Mouse (Mus musculus) embryonic facial prominence, embryonic 11.5 days (tissue): Measurements from ENCODE around the gene Tmem145. TPM values are rescaled to one million over a fixed set of nuclear protein-coding genes. Genes with fewer than 3 reads are reported as not detected.

Experiments
- ATAC-seq: fragments of 200-750 bp; cut with Nextera tagmentation; replicated peaks from 2 replicates; pipeline ENCODE4 v1.8.0; 2017; ENCODE audit warnings: low read depth; ENCODE audit not compliant: insufficient number of reproducible peaks, low FRiP score, low TSS enrichment
- DNase-seq: peaks from one replicate; pipeline ENCODE4 v3.0.0-alpha.2; 2015; ENCODE audit warnings: low spot score
- H3K27ac ChIP-seq: fragments of 300-500 bp; sonication (generic); replicated peaks from 2 replicates; pipeline ENCODE4 v1.5.1; 2014; ENCODE audit warnings: mild to moderate bottlenecking, low read depth, low read length, control low read depth
- H3K27me3 ChIP-seq: fragments of 300-500 bp; sonication (generic); 2 replicates; pipeline ENCODE4 v1.6.1; 2014; ENCODE audit warnings: mild to moderate bottlenecking, low read length, moderate library complexity, mixed read lengths; ENCODE audit not compliant: control insufficient read depth, insufficient read depth
- H3K36me3 ChIP-seq: fragments of 300-500 bp; sonication (generic); replicated peaks from 2 replicates; pipeline ENCODE4 v1.6.1; 2014; ENCODE audit warnings: low read depth, mild to moderate bottlenecking, low read length, moderate library complexity, mixed read lengths; ENCODE audit not compliant: control insufficient read depth, insufficient read depth
- H3K4me1 ChIP-seq: fragments of 300-500 bp; sonication (generic); 2 replicates; pipeline ENCODE4 v1.6.1; 2014; ENCODE audit warnings: low read length, mixed read lengths; ENCODE audit not compliant: control insufficient read depth, insufficient read depth
- H3K4me2 ChIP-seq: fragments of 300-500 bp; sonication (generic); 2 replicates; pipeline ENCODE4 v1.6.1; 2014; ENCODE audit warnings: low read depth, mild to moderate bottlenecking, control low read depth, low read length, moderate library complexity
- H3K4me3 ChIP-seq: fragments of 300-500 bp; sonication (generic); 2 replicates; pipeline ENCODE4 v1.5.1; 2014; ENCODE audit warnings: low read depth, low read length, control low read depth
- H3K9ac ChIP-seq: fragments of 300-500 bp; sonication (generic); replicated peaks from 2 replicates; pipeline ENCODE4 v1.6.1; 2014; ENCODE audit warnings: mild to moderate bottlenecking, control low read depth, low read length
- H3K9me3 ChIP-seq: fragments of 300-500 bp; sonication (generic); replicated peaks from 2 replicates; pipeline ENCODE4 v1.6.1; 2016; ENCODE audit warnings: mild to moderate bottlenecking, low read length, inconsistent platforms, mixed read lengths; ENCODE audit not compliant: control insufficient read depth
- WGBS: fragments of 180-500 bp; shearing (Covaris S2); extraction: QIAGEN DNeasy Blood & Tissue Kit; methylation state at CpG from one replicate; pipeline ENCODE4 v1.1.7; 2014; 5-methylcytosine and 5-hydroxymethylcytosine counted together
- polyA plus RNA-seq: library from polyadenylated mRNA; unstranded; fragments of >200 nt; fragmentation: Nextera tagmentation; extraction: Ambion mirVana; gene quantifications from 2 replicates; pipeline ENCODE4 v1.2.1, GENCODE M21; 2014

Tmem145 gene
- polyA plus RNA-seq, 1 experiment from 2014 or later, result 0.91 TPM

DNA sequence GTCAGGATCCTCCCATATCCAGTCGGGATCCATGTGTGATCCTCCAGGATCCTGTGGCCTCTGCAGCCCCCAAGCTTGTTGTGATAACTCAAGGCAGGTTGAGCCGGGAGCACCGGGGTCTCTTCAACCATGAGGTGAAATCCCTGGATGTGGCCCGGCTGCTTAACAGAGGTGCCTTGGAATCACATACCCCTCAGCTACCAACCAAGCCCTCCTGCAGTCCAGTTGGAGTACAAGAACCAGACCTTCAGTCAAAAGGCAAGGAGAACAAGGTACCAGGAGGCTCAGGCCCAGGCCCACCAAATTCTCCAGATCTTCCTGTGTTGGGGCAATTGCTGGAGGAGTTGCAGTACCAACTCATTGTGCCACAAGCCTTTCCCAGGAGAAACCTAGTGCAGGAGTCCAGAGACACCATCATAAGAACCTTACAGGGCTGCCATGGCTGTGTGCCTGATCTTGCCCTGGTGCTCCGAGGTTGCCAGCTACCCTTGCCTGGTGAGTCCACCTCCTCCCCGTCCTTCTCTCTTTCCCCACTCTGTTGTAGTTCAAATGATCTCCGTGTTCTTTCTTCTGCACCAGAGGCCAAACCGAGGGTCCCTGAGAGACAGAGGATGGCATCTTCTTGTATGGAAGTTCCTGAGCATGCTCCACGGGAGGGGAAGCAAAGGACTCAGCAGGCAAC, 2.8 kb upstream of the Tmem145 start:
- Histone ChIP-seq H3K27me3 (no peaks in the 10 kb centered on the region; the same call in 1 of the 2 replicates), H3K4me2 (no peak overlapping the region), H3K4me1 (peaks cover 2% of the 10 kb centered on the region; the same call in 1 of the 2 replicates), H3K9ac (no peak overlapping the region), H3K27ac (no peak overlapping the region), H3K9me3 (no peaks in the 10 kb centered on the region), H3K4me3 (no peak overlapping the region), H3K36me3 (no peaks in the 10 kb centered on the region)
- 61% methylated on average over 9 of the region's 9 CpGs for WGBS
- ATAC-seq (no peak), DNase-seq (no peak)

DNA sequence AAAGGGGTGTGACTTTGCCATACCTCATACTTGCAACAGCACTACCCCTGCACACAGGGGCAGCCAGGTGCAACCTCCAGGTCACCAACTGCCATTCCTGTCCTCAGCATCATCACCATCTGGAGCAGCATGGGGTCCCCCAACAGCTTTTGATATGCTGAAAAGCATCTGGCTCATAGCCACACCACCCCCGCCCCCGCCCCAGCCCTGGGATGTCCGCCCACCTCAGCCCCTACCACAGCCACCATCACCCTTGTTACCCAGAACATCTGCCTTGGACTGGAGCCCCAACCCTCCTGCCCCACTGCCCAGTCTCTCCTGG, 2.3 kb upstream of the Tmem145 start:
- peaks cover 2% of the 10 kb centered on the region; the same call in 1 of the 2 replicates for H3K4me1 ChIP-seq
- H3K9ac ChIP-seq, result no peak overlapping the region
- no peak overlapping the region for H3K27ac ChIP-seq
- DNase-seq, result no peak
- ATAC-seq, result no peak
- H3K36me3 ChIP-seq, result no peaks in the 10 kb centered on the region
- no peak overlapping the region for H3K4me3 ChIP-seq
- WGBS, result 89% methylated on average over 3 of the region's 3 CpGs
- no peaks in the 10 kb centered on the region for H3K9me3 ChIP-seq
- H3K4me2 ChIP-seq, result no peak overlapping the region
- H3K27me3 ChIP-seq, result no peaks in the 10 kb centered on the region; the same call in 1 of the 2 replicates

DNA sequence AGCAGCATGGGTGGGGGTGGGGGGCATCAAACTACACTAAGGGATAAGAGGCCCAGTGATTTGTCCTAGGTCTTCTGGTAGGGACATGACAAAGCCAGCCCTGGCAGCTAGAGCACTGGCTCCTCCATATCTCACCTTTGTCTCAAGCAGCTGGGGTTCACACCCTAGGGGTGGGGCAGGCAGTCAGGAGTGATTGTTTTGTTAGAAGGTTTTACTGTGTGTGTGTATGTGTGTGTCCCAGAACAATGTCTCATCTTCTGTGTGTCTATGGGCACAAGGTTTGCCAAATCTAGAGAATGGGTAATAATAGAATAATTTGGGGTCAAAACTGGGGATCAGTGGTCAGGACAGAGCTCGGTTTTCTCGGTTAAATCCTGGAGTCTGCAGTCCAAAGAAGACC, 425 bp upstream of the Tmem145 start:
- Histone ChIP-seq H3K4me1 (peaks cover 2% of the 10 kb centered on the region; the same call in 1 of the 2 replicates), H3K4me2 (peak overlapping the region; percentile 81), H3K9me3 (no peaks in the 10 kb centered on the region), H3K9ac (no peak overlapping the region; the same call in 1 of the 2 replicates), H3K36me3 (no peaks in the 10 kb centered on the region), H3K27ac (no peak overlapping the region), H3K27me3 (no peaks in the 10 kb centered on the region; the same call in 1 of the 2 replicates), H3K4me3 (peak overlapping the region; percentile 41)
- no peak for DNase-seq
- ATAC-seq, result no peak
- 0% methylated on average over 2 of the region's 2 CpGs for WGBS

DNA sequence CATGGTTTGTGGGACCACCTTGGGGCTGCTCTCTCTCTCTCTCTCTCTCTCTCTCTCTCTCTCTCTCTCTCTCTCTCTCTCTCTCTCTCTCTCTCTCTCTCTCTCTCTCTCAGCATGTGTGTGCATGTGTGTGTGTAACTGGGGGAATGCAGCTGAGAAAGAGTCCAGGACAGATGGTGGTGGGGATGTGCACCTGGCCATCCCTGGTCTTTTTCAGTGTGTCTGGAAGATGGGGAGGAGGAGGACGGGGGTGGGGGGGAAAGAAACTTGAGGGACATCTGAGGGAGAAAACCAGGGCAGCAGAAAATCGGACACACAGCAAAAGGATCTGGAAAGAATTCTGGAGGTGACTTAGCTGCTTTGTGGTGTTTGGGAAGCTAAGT, 699 bp downstream of the Tmem145 start:
- Histone ChIP-seq H3K4me2 (no peak overlapping the region), H3K36me3 (no peaks in the 10 kb centered on the region), H3K4me3 (no peak overlapping the region), H3K9ac (no peak overlapping the region), H3K9me3 (no peaks in the 10 kb centered on the region), H3K27me3 (no peaks in the 10 kb centered on the region; the same call in 1 of the 2 replicates), H3K4me1 (peaks cover 2% of the 10 kb centered on the region; the same call in 1 of the 2 replicates), H3K27ac (no peak overlapping the region)
- ATAC-seq (no peak), DNase-seq (no peak)
- 44% methylated on average over 2 of the region's 2 CpGs for WGBS

DNA sequence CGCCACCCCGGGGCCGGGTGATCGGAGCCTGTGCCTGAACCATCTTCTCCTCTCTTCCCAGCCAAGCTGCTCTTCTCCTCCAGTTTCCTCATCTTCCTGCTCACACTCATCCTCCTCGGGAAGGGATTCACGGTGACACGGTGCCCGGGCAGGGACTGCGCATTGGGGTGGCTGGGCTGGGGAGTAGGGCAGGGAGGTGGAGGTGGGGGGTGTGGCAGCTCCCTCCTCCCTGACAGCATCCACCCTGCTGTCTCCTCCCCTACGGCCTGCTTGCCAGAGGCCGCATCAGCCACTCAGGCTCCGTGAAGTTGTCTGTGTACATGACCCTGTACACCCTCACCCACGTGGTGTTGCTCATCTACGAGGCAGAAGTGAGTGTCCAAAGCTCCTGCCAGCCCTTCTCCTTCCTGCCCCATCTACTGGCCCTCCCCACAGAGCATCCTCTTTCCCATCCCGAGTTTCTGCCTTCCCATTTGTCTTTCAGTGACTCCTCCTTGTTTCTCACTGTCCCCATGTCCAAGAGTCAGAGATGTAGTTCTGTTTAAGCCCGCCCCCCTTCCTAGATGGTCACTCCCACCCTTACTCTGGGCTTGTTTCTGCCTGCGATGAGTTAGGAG, 2.9 kb downstream of the Tmem145 start:
- Histone ChIP-seq H3K4me1 (peaks cover 2% of the 10 kb centered on the region; the same call in 1 of the 2 replicates), H3K36me3 (no peaks in the 10 kb centered on the region), H3K9me3 (no peaks in the 10 kb centered on the region), H3K4me3 (no peak overlapping the region), H3K27me3 (peaks cover 2% of the 10 kb centered on the region), H3K9ac (no peak overlapping the region), H3K27ac (no peak overlapping the region), H3K4me2 (no peak overlapping the region)
- ATAC-seq (no peak), DNase-seq (no peak)
- WGBS, result 56% methylated on average over 17 of the region's 17 CpGs

DNA sequence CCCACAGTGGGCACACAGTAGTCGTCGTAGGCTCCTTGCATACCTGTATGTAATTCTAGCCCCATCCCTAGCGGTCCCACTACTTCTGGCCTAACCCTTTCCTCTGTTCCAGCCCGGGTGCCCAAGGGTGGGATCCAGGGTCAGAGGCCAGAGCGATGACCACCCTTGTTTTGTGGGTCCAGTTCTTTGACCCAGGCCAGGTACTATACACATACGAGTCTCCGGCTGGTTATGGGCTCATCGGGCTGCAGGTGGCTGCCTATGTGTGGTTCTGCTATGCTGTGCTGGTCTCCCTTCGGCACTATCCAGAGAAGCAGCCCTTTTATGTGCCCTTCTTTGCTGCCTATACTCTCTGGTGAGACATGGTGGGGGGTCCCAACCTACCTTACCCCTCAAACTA, 3.5 kb downstream of the Tmem145 start:
- Histone ChIP-seq H3K4me3 (no peak overlapping the region), H3K27ac (no peak overlapping the region), H3K9ac (no peak overlapping the region), H3K4me1 (peaks cover 2% of the 10 kb centered on the region; the same call in 1 of the 2 replicates), H3K27me3 (peaks cover 2% of the 10 kb centered on the region), H3K9me3 (no peaks in the 10 kb centered on the region), H3K36me3 (no peaks in the 10 kb centered on the region), H3K4me2 (no peak overlapping the region)
- ATAC-seq, result no peak
- 80% methylated on average over 9 of the region's 9 CpGs for WGBS
- DNase-seq, result no peak

DNA sequence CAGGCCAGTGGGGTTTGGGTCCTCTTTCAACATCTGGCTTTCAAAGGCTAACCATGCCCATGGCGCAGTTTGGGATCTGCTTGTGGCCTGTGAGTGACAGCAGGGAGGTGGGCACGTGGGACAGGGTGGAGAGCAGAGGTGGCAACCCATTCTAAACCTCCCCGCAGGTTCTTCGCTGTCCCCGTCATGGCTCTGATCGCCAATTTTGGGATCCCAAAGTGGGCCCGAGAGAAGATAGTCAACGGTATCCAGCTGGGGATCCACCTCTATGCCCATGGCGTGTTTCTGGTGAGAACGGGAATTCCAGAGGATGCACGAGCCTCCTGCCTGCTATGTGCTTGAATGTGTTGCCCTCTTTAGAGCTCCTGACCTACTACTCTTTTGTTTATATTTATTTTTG, 5.3 kb downstream of the Tmem145 start:
- no peak overlapping the region for H3K4me2 ChIP-seq
- DNase-seq (no peak), ATAC-seq (no peak)
- H3K4me3 ChIP-seq, result no peak overlapping the region
- no peak overlapping the region for H3K27ac ChIP-seq
- peaks cover 14% of the 10 kb centered on the region for H3K27me3 ChIP-seq
- peaks cover 8% of the 10 kb centered on the region; the same call in 1 of the 2 replicates for H3K4me1 ChIP-seq
- H3K36me3 ChIP-seq, result no peaks in the 10 kb centered on the region
- H3K9me3 ChIP-seq, result no peaks in the 10 kb centered on the region
- 79% methylated on average over 11 of the region's 11 CpGs for WGBS
- no peak overlapping the region for H3K9ac ChIP-seq

DNA sequence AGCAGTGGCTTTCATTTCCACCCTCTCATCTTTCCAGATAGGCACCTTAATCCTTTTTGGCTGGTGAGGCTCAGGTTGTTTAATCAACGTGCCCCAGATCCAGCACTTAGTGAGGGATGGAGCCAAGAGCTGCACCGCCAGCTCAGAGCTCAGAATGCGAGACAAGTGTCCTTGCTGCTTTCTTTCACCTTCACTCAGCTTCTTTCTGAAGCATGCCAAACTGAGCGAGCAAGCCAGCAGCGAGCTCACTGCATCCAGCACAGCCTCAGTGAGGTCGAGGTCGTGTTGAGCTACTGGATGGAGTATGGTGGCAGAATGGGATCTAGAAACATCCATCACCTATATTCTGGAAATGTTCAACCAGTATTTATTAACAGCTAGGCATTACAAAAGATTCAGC, 7.4 kb downstream of the Tmem145 start:
- 41% methylated on average over 7 of the region's 7 CpGs for whole genome bisulfite sequencing
- Histone ChIP-seq H3K9me3 (no peaks in the 10 kb centered on the region), H3K9ac (no peak overlapping the region), H3K27me3 (peaks cover 14% of the 10 kb centered on the region), H3K4me1 (peaks cover 8% of the 10 kb centered on the region), H3K36me3 (no peaks in the 10 kb centered on the region), H3K4me2 (no peak overlapping the region), H3K27ac (no peak overlapping the region), H3K4me3 (no peak overlapping the region)
- no peak for DNase-seq
- ATAC-seq, result no peak
